Mouse (Mus musculus) c-Kit-negative CD71-positive TER-119-positive erythroid progenitor cells, embryonic 14.5 days (primary cell): ENCODE data around the gene Csnk2b.
A peak's percentile ranks its signal among the peaks of the same experiment; 100 is the strongest.
"Not testable (repeated sequence)": the region's sequence is repeated elsewhere in the genome, so short reads cannot be mapped to it uniquely, and the experiment has no call there.

Experiments
- DNase-seq: peaks from one replicate; pipeline ENCODE4 v3.0.0-alpha.2; 2013; ENCODE audit warnings: low read depth, low spot score

The Csnk2b gene

DNA sequence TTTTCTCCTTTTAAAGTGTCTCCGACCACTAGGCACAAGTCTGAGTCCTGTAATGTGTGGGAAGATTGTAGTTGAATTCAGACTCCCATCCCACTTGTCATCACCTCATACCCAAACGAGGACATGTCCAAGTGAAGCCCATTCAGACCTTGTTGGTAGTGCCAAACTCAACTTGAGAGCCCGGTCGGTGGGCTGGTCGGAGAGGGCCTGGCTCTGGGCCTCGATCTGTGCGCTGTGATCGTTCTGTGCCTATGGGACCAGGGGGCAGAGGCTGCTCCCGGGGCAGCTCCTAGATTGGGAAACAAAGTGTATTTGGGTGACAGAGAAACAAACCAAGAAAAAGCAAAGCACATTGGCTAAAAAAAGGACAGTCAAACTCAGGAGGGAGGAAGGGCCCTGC is 31.2 kb upstream of the Csnk2b start:
- DNase-seq = no peak

DNA sequence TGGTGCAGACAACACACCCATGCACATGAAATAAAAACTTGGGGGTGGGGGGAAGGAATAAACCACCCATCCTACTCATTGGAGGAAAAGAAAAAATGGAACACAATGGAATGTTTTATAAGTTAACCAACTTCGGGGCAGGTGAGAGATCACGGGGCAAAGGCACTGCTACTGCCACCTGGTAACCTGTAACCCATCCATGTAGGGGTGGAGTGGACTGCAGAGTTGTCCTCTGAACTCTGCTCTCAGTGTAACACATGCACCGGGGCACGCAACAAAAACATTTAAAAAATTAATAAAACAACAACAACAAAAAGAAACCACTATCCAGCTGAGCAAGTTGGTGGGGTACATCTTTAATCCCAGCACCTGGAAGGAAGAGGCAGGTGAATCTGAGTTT is 30.3 kb upstream of the Csnk2b start:
- no peak for DNase-seq

DNA sequence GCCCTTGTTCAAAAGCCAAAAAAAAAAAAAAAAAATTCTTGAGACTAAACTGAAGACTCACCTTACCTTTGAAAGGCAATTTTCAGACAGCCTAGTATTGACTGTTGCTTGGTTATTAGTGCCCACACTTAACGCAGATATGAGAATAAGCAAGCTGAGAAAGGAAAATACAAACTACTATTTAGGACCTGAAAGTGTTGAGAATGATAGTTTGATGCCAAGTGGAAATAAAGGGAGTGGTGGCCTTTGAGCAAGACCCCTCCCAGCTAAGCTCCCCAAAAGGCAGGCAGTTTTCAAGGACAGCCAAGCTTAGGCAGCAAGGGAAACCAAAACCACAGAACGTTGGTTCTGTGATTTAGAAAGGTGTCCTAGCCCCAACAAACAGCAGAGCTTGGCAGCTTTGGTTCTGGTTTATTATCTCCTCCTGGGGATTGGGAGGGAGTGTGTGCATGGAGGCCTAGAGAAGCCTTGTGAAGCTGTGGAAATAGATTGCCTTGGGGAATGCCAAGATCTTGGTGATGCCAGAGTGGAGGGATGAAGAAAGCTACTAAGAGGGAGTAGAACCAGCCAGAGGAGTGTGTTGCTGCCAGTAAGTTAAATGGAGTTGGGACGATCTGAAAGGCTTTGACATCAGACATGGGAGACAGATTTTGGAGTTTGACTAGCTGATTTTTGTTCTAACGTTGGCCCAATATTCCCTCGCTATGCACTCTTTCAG is 26.2 kb upstream of the Csnk2b start:
- DNase-seq = no peak

DNA sequence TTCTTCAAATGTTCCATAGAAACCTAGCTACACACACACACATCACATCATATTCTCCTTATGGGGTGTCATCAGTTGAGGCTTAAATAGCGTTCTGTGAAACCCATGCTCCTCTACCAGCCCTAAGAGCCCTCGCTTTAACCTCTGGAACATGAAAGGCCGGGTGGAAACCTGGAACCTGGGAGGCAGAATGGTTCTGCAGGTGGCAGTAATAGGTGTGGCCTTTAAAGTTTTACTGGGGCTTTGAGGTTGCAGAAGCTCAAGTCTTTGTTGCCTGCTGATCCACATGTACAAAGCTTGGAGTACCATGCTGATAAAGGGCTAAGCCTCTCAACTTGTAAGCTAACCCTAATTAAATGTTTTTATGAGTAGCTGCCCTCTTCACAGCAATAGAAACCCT is 25.5 kb upstream of the Csnk2b start:
- DNase-seq = no peak

DNA sequence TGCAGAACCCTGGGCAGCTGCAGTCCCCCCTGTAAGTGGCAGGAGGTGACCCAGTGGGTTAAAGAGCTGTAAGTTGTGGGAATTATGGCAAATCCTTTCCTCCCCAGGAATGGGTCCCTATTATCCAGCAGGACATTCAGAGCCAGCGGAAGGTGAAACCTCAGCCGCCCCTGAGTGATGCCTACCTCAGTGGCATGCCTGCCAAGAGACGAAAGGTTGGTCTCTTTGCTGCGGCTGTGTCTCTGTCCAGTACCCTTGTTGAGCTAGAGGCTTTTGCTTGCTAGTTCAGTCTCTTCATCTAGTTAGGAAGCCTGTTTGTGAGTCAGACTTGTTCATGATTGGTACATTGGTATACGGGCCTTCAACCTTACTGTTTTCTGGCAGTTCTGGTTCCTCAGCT is 24.3 kb upstream of the Csnk2b start:
- no peak for DNase-seq

DNA sequence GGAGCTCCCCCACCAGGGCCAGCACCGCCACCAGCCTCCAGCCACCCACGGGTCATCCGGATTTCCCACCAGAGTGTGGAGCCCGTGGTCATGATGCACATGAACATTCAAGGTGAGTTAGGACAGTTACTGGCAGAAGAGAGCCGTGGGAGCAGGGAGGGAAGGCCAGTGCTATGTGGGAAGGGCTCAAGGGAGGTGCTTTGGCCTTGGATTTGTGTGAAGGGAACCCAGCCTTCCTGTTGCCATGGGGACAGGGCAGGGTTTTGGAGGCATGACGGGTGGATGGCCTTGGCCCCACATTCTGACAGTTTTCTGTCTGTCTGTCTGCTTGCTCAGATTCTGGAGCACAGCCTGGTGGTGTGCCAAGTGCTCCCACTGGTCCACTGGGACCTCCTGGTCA is 20.1 kb upstream of the Csnk2b start:
- DNase-seq = no peak

DNA sequence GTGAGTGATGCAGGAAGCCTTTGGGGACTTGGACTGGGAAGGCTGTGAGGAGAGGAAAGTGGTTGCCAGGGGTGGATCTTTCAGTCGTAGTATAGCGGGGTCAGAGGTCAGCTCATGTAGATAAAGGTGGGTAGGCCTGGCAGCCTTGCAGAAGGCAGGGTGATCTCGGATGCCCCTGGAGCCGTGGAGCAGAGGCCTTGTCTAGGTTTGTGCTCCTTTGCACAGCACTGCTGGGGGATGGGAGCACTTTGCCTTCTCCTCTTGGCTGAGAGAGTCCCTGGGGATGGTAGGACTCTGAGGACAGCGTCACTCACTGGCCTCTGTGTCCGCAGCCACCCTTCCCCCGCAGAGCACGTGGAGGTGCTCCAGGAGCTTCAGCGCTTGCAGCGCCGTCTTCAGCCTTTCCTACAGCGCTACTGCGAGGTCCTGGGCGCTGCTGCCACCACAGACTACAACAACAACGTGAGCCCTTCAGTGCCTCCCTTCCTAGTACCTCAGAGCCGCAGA is 18.7 kb upstream of the Csnk2b start:
- no peak for DNase-seq

DNA sequence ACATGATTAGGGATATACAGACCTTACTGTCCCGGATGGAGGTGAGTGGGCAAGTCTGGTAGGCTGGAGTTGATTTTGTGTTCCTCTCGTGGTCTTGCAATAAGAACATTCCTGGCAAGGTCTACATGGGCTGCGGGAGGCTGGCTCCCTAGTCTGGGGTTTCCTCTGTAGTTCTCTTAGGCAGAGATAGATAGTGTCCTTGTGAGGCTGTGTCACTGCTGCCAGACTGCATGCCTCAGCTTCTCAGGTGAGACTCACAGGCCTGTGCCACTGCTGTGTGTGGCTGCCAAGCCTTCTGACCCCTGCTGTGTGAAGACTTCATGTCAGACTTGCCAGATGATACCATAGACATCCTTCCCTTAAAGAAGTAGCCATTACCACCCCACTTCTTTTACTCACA is 17.4 kb upstream of the Csnk2b start:
- DNase-seq = no peak

DNA sequence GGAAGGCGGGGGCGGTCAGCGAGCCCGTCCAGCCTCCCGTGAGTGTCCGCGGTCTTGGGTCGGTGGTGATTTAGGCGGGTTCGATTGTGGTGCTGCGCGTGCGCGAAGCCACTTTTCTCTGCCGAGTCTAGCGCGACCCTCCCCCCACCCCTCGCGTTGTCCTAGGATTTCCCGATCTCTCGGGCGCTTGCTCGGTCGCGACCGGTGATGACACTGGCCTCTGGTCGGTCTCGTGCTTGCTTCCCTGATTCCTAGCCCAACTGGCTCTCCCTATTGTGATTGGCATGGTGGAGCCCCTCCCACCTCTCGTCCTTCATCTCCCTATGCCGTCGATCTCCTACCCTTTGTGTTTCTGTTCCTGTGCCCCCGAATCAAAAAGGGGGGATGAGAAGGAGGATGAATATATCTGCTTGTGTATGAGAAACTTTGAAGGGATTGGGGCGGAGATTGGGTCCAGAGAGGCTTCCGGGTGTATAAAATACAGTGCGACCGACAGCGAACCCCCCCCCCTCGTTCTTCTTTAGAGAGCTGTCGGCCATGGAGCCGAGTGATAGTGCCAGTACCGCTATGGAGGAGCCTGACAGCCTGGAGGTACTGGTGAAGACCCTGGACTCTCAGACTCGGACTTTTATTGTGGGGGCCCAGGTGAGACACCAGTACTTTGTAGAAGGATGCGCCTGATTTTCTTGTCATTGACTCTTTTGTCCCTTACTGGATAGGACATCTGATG is 13.9 kb upstream of the Csnk2b start:
- DNase-seq = peak; percentile 49

DNA sequence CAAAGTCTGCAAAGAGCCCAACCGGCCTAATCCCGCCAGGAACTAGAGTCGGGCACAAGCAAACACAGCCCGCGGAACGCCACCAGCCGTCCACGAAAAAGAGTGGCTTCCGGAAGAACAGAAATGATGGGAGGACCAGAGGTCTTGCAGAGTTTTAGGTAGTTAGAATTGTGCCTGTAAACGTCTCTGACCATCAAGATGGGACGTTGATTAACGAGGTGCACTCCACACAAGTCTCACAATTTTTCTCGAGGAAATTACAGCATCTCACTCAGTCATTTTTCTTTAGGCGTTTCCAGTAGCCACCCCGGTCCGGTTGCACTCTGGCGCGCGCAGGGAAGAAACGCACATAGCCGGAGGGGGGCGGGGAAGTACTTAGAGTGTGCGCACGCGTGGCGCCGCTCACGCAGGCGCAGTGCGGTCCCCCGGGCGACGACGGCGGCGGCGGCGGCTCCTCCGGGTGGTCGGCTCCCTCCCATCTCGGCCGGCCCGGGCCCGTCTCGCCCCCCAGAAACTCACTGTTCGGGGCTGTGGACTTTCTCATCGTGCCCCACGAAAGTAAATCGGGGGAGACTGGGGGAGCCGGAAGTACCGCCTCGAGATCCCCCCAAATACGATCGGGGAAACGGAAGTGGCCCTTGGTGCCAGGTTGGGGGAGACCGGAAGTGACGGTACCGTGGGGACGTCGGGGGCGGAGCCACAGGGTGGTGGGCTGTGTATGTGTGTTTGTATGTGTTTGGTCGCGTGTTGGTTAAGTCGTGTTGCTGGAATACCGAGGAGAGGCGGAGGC is 13.1 kb upstream of the Csnk2b start, which contains the start of gene Bag6:
Gene Bag6 (plus strand): TSS at position 378 of the 790 bp plus-strand sequence.
- peak; percentile 90 for DNase-seq

DNA sequence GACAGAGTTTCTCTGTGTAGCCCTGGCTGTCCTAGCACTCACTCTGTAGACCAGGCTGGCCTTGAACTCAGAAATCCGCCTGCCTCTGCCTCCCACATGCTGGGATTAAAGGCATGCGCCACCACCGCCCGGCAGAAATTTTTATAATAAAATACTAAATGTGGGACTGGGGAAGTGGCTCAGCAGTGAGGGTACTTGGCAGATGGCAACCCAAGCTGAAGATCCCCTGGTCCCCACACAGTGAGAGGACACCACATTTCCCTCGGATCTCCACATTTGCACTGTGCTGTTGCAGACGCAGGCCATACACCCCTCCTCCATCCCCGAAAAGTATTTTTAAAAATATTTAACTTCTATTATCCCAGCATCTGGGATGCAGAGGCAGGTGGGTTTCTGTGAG is 11.7 kb upstream of the Csnk2b start:
- DNase-seq = no peak

DNA sequence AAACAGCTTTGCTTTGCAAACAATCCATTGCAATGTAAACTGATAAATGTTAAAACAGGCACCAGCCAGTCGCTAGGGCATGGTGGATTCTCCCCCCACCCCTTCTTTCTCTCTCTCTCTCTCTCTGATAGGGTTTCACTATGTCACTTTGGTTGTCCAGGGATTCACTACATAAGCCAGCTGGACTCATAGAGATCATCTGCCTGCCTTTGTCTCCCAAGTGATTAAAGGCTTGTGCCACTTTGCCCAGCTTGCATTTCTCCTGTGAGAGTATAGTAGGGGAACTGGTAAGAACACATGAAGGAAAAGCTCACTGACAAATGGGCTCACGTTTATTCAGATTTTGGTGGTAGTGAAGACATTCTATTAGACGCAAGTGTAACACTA is 10.3 kb upstream of the Csnk2b start:
- no peak for DNase-seq

DNA sequence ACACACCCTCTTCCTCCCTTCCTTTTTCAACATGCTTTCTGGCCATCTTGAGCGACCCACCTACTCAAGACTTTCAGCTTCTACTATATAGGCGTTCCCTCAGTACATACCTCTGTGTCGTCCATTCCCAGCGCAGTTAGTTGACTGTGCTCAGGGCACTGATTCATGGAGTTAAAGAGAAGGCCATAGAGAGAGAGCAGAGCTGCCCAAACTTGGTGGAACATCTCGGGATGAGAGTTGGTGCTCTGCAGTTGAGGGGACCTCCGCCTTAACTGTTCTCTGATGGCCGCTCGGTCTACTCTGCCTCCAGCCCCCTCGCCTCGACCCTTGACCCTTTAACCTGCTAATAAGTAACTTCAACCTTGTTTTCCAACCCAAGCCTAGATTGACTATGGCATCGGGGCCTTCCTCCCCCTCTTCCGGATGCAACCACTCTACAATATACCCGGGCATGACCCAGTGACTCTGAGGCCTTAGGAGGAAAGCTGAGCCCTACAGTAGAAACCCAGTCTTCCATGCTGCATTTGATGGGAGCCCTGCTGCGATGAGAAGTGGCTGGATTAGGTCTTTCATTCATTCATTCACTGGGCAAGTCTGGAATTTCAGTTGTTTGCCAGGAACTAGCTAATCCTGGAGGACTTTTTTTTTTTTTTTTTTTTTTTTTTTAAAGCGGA is 9.8 kb upstream of the Csnk2b start, which contains the start of gene Apom:
Gene Apom (minus strand): TSS at position 551 of the 674 bp plus-strand sequence.
- DNase-seq = no peak

DNA sequence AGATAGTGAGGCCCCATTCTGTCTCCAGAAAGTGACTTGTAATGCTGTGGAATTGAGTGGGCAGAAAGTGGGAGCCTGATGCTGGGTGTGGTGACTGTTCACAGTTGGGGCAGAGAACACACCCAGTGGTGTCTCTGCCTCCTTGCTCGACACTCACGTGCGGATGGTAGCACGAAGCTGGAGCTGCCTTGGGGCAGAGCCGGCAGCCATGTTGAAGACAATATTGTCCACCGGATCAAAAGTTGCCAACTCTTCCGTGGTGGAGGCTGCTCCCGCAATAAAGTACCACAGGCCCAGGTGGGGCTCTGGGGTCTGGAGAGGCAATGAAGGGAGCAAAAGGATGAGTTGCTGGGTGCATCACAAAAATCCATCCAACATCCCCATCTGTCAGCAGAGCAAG is 9.2 kb upstream of the Csnk2b start:
- no peak for DNase-seq

DNA sequence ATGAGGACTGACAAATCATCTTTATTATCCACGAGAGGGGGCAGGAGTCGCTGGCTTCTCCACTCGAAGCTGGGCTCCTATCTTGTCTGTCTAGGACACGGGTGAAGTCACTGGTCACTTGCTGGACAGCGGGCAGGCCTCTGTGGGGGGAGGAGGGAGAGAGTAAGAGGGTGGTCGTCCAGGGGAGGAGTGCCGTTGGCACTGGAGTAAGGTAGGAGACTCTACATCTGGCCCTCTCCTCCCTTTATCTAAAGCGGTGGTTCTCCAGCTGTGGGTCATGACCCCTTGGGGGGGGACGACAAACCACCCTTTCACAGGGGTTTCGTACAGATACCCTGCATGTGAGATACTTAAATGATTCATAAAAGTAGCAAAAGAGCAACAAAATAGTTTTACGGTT is 7.1 kb upstream of the Csnk2b start:
- no peak for DNase-seq

DNA sequence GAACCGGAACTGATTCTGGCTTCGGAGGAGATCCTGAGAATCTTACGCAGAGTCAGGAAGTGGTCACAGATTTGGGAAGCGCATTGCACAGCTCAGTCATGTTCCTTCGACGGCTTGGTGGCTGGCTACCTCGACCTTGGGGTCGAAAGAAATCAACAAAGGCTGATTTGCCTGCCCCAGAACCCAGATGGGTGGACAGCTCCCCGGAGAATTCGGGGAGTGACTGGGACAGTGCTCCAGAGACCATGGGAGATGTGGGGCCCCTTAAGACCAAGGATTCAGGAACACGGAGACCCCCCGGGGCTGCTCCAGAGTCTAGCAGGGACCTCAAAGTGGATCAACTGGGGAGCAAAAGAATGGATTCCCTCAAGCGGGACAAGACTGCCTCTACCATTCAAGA is 5.2 kb upstream of the Csnk2b start:
- DNase-seq = no peak

DNA sequence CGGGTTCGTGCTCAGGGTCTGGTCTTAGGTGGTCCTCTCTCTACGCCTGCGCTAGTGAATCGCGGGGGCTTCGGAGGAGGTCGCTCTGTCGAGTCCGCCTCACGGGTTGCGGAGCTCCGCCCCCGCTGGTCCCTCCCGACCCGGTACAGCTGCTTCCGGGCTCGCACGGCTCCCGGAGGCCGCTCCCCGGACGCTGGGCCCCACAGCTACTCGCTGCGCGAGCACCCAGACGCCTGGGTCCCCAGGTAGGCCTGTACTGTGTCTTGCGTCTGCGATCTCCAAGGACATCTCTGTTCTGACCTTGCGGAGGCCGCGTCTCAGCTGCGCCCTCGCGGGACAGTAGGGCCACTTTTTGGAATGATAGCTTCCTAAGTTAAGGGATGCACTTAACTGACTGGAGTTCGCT is 4.4 kb upstream of the Csnk2b start, which contains the start of gene D17H6S53E:
Gene D17H6S53E (plus strand): TSS at position 168 of the 406 bp plus-strand sequence.
- peak; percentile 61 for DNase-seq

DNA sequence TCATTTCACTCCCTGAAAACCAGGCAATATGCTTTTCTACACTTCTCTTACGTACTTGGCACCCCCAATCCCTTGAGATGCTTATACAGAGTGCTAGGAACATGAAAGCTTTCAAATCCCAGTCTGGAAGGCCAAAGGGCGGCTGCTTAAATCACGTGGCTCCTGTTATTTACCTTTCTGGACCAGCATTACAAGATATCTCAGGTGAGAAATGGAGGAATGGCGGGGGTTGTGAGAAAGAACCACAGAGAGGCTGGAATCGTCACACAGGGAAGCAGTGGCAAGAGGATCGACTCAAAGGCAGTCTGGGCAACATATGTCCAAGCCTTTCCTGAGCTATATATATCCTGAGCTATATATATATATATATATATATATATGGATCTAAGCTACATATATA is 3.7 kb upstream of the Csnk2b start:
- no peak for DNase-seq

DNA sequence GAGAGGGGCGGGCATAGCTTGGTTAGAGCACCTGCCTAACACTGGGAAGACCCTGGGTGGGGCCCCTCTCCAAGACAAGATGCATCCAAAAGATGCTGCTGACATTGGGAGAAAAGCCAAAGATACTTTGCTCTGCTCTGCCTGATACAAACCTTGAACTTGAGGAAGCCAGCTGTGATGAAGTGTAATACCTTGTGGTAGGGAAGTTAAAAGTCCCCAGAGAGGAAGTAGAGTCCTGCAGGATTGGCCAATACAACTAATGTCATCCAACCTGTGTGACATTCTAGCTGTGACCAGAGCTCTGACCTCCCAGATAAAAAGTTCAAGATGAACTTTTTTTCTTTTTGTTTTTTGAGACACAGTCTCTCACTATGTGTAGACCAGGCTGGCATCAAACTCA is 3.2 kb upstream of the Csnk2b start:
- DNase-seq = no peak

DNA sequence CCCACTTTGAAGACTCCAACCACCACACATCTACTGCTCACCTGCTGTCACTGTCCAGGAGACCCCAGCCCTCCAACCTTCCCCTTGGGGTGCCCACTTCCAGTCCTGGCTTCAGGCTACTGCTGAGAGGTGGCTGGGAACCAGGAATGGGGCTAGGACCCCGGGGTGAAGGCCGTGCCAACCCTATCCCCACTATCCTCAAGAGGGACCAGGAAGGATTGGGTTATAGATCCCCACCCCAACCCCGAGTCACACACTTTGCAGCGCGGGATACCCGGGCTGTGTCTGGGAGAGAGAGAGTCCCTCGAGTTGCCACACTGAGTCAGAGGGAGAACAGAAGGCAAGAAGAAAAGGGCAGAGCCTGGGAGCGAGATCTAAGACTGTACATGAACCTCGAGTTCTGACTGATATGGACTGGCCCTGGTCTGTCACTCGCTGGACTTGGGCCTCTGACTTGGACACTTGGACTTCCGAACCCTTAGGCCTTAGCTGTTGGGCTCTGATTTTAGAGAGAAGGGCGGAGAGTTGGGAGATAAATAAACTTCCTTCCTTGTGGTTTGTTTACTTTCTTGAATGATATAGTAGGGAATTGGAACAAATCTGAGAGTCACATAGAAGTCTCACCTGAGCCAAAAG is 2.5 kb upstream of the Csnk2b start:
- not testable (repeated sequence) for DNase-seq

DNA sequence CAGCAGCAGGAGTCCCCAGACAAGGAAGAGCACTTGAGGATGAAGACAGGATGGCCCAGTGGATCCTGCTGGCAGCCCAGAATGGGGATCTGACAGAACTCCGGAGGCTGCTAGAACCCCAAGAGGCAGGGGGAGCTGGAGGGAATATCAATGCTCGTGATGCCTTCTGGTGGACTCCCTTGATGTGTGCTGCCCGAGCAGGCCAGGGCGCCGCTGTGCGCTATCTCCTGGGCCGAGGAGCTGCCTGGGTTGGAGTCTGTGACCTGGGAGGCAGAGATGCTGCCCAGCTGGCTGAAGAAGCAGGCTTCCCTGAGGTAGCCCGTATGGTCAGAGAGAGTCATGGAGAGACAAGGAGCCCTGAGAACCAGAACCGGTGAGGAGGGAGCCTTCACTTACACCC is 1.4 kb upstream of the Csnk2b start:
- not testable (repeated sequence) for DNase-seq
